Mouse (Mus musculus) thymus, adult 2 months (tissue): ENCODE data around the gene Nos1ap.

ENCODE experiments used
- CTCF ChIP-seq: fragments of 200-500 bp; IDR thresholded peaks from 2 replicates; pipeline ENCODE4 v1.5.1; 2012; ENCODE audit warnings: mild to moderate bottlenecking, control low read depth, low read length, moderate library complexity, borderline replicate concordance; ENCODE audit not compliant: control insufficient read depth, poor library complexity, insufficient read depth; ENCODE audit errors: extremely low read depth
- POLR2A ChIP-seq: fragments of 200-500 bp; IDR thresholded peaks from 2 replicates; pipeline ENCODE4 v1.6.1; 2012; ENCODE audit warnings: mild to moderate bottlenecking, low read length, control low read depth, moderate library complexity; ENCODE audit not compliant: control insufficient read depth, poor library complexity, insufficient read depth; ENCODE audit errors: extremely low read depth

GRCm38 (mm10) chr1:170371191-170371792 is 218.4 kb downstream of the Nos1ap start:
- no peak for TF ChIP-seq POLR2A
- TF ChIP-seq CTCF: no peak
